In the genomic region with DNA sequence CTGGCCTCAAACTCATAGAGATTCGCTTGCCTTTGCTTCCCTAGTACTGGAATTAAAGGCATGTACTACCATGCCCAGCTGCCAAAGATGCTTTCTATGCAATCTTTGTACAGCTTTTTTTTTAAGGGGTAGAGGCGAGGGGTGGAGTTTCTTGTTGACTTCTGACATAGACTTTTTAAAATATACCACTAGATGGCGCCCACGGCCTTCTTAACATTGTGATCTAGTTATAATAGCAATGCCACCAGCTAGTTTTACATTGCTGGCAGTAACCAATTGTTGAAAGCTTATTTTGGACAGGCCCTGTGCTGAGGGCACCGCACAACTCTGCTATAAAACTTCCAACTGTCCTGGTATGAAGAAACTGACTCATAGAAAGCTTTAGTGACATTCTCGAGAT, we compare ENCODE assay signal across 9 mouse cellular contexts. TPM values are rescaled to one million over a fixed set of nuclear protein-coding genes. Genes with fewer than 3 reads are reported as not detected.
DNase-seq lines count a peak whose midpoint lies in the region; ATAC-seq and TF ChIP-seq lines count a peak whose summit lies in the region.
"Had no signal": no experiment of that assay in that cellular context is flagged by ENCODE, and none has a peak within 500 bp of the region (broad histone marks: within the 10 kb centered on the region; RNA-seq: fewer than 3 reads in every experiment).

No protein-coding gene starts in this region.

- H3K36me3 ChIP-seq in hindbrain, embryonic 13.5 days, result peaks cover 4% of the 10 kb centered on the region; the same call in 1 of the 2 replicates
- no peaks in the 10 kb centered on the region for H3K36me3 ChIP-seq in midbrain, embryonic 15.5 days (replicated peaks)

- WGBS in hindbrain, embryonic 13.5 days, result 17% methylated on average over 6 of the region's 6 CpGs
- WGBS in midbrain, embryonic 15.5 days, result 20% methylated on average over 6 of the region's 6 CpGs

- H3K4me2 ChIP-seq in hindbrain, embryonic 13.5 days, result no peak overlapping the region
- H3K4me2 ChIP-seq in midbrain, embryonic 15.5 days, result no peak overlapping the region
- H3K4me2 ChIP-seq: heart, embryonic 15.5 days had no signal

- TF ChIP-seq CTCF in bone marrow macrophage, adult 2 months (IDR thresholded peaks at IDR 0.05; ENCODE audit: low read depth, low read length), result no peak
- TF ChIP-seq CTCF in embryonic fibroblast, embryonic 13.5 days (IDR thresholded peaks at IDR 0.05; ENCODE audit: borderline replicate concordance, insufficient read depth, low read length), result no peak
- peak; percentile 70 for TF ChIP-seq CTCF in left cerebral cortex, adult 2 months (IDR thresholded peaks at IDR 0.05)

- peak; percentile 51 to 69 for DNase-seq in right cerebral cortex, postnatal 10 days (ENCODE audit: low spot score in 2 of 2)
- DNase-seq in right cerebral cortex, postnatal 36 days (ENCODE audit: low spot score in 2 of 2), result no peak
- DNase-seq in left cerebral cortex, adult 2 months (ENCODE audit: extremely low spot score in 1 of 2, low spot score in 2 of 2), result peak in 1 of 2 experiments; percentile 36
- peak; percentile 82 for DNase-seq in thymus, postnatal 14 days

- H3K4me1 ChIP-seq in bone marrow macrophage, adult 2 months (ENCODE audit: control insufficient read depth, insufficient read depth, low read length), result peaks cover 14% of the 10 kb centered on the region
- H3K4me1 ChIP-seq in embryonic fibroblast, embryonic 13.5 days (ENCODE audit: control insufficient read depth, insufficient read depth, low read length), result no peaks in the 10 kb centered on the region
- H3K4me1 ChIP-seq in hindbrain, embryonic 13.5 days (replicated peaks), result no peaks in the 10 kb centered on the region
- no peaks in the 10 kb centered on the region for H3K4me1 ChIP-seq in midbrain, embryonic 15.5 days
- H3K4me1 ChIP-seq: heart, embryonic 15.5 days had no signal

- 0 out of 2 replicates have a peak overlapping the region, but pooled peaks have one; percentile 4 for H3K27ac ChIP-seq in bone marrow macrophage, adult 2 months (ENCODE audit: insufficient read depth, low read depth, low read length)
- H3K27ac ChIP-seq in embryonic fibroblast, embryonic 13.5 days (ENCODE audit: insufficient read depth, low read length), result peak overlapping the region; percentile 16; the same call in 1 of the 2 replicates
- H3K27ac ChIP-seq in hindbrain, embryonic 13.5 days, result no peak overlapping the region
- H3K27ac ChIP-seq in left cerebral cortex, adult 2 months, result no peak overlapping the region
- H3K27ac ChIP-seq in midbrain, embryonic 15.5 days, result no peak overlapping the region
- H3K27ac ChIP-seq: heart, embryonic 15.5 days had no signal

- H3K9me3 ChIP-seq in hindbrain, embryonic 13.5 days, result no peaks in the 10 kb centered on the region
- H3K9me3 ChIP-seq in midbrain, embryonic 15.5 days, result no peaks in the 10 kb centered on the region
- H3K9me3 ChIP-seq: heart, embryonic 15.5 days had no signal

- no peaks in the 10 kb centered on the region for H3K27me3 ChIP-seq in hindbrain, embryonic 13.5 days
- no peaks in the 10 kb centered on the region for H3K27me3 ChIP-seq in midbrain, embryonic 15.5 days (replicated peaks)
- H3K27me3 ChIP-seq: heart, embryonic 15.5 days had no signal

- intact Hi-C loops in left cerebral cortex, adult 2 months (cut with DNase I), result loop anchor here (2.0 to 10.0 kb wide), 6 partner anchors 41 to 862 kb away; no protein-coding TSS in a partner anchor

- TF ChIP-seq POLR2A in bone marrow macrophage, adult 2 months (IDR thresholded peaks at IDR 0.05; ENCODE audit: borderline replicate concordance, low read depth, low read length), result no peak
- no peak for TF ChIP-seq POLR2A in embryonic fibroblast, embryonic 13.5 days (IDR thresholded peaks at IDR 0.05; ENCODE audit: low read depth, low read length)

- no peak overlapping the region for H3K4me3 ChIP-seq in bone marrow macrophage, adult 2 months (ENCODE audit: insufficient read depth, low read length)
- no peak overlapping the region for H3K4me3 ChIP-seq in embryonic fibroblast, embryonic 13.5 days (ENCODE audit: insufficient read depth, low read length)
- H3K4me3 ChIP-seq in hindbrain, embryonic 13.5 days, result no peak overlapping the region
- H3K4me3 ChIP-seq in left cerebral cortex, adult 2 months, result no peak overlapping the region
- H3K4me3 ChIP-seq in midbrain, embryonic 15.5 days, result no peak overlapping the region
- H3K4me3 ChIP-seq: heart, embryonic 15.5 days had no signal

- H3K9ac ChIP-seq in hindbrain, embryonic 13.5 days, result no peak overlapping the region
- H3K9ac ChIP-seq in midbrain, embryonic 15.5 days, result no peak overlapping the region
- H3K9ac ChIP-seq: heart, embryonic 15.5 days had no signal

- peak; percentile 73; the same call in 1 of the 2 replicates for ATAC-seq in hindbrain, embryonic 13.5 days (ENCODE audit: low FRiP score)
- peak; percentile 75 for ATAC-seq in midbrain, embryonic 15.5 days (replicated peaks)

RNA-seq across cellular contexts. Expression of a gene that starts 11.3 kb away (rescaled TPM):
- 22.4 and 25.9 TPM in 2 replicates for polyA plus RNA-seq in bone marrow macrophage, adult 2 months (2012; ENCODE audit: insufficient read depth, insufficient read length, missing spikeins)
- 5,580 and 7,205 TPM in 2 replicates for polyA plus RNA-seq in embryonic fibroblast, embryonic 13.5 days (2011; ENCODE audit: insufficient read length, low read depth, missing spikeins)
- 19.5 and 30.0 TPM in 2 replicates for polyA plus RNA-seq in hindbrain, embryonic 13.5 days (2015; fragmentation: Nextera tagmentation; extraction: Ambion mirVana)
- total RNA-seq in left cerebral cortex, adult 2 months (2021), result 10 to 100 TPM; 11.2 to 16.5 TPM
- 12.0 and 13.4 TPM in 2 replicates for polyA plus RNA-seq in midbrain, embryonic 15.5 days (2015; fragmentation: Nextera tagmentation; extraction: Ambion mirVana)

RNA-seq across cellular contexts. Expression of a gene that starts 46.4 kb away (rescaled TPM):
- polyA plus RNA-seq in bone marrow macrophage, adult 2 months (2012; ENCODE audit: insufficient read depth, insufficient read length, missing spikeins), result 18.6 and 21.7 TPM in 2 replicates
- 27.9 and 32.2 TPM in 2 replicates for polyA plus RNA-seq in embryonic fibroblast, embryonic 13.5 days (2011; ENCODE audit: insufficient read length, low read depth, missing spikeins)
- polyA plus RNA-seq in hindbrain, embryonic 13.5 days (2015; fragmentation: Nextera tagmentation; extraction: Ambion mirVana), result 0.62 and 0.94 TPM in 2 replicates
- 1 to 10 TPM in 1 of 2 experiments, under 1 TPM in 1; 0.84 to 2.3 TPM for total RNA-seq in left cerebral cortex, adult 2 months (2021)
- 0.44 and 1.0 TPM in 2 replicates for polyA plus RNA-seq in midbrain, embryonic 15.5 days (2015; fragmentation: Nextera tagmentation; extraction: Ambion mirVana)

RNA-seq across cellular contexts. Expression of a gene that starts 52.0 kb away (rescaled TPM):
- 28.3 and 30.3 TPM in 2 replicates for polyA plus RNA-seq in bone marrow macrophage, adult 2 months (2012; ENCODE audit: insufficient read depth, insufficient read length, missing spikeins)
- polyA plus RNA-seq in embryonic fibroblast, embryonic 13.5 days (2011; ENCODE audit: insufficient read length, low read depth, missing spikeins), result 30.6 and 40.5 TPM in 2 replicates
- 9.9 and 10.5 TPM in 2 replicates for polyA plus RNA-seq in hindbrain, embryonic 13.5 days (2015; fragmentation: Nextera tagmentation; extraction: Ambion mirVana)
- 10 to 100 TPM; 18.5 to 21.6 TPM for total RNA-seq in left cerebral cortex, adult 2 months (2021)
- polyA plus RNA-seq in midbrain, embryonic 15.5 days (2015; fragmentation: Nextera tagmentation; extraction: Ambion mirVana), result 16.0 and 16.5 TPM in 2 replicates

Comparison
In these comparisons a context has a peak if more than half of its experiments do, and no peak if none do; other contexts are left out.
1. DNase-seq: peak in right cerebral cortex, postnatal 10 days (2 of 2) and thymus, postnatal 14 days (single experiment); none in right cerebral cortex, postnatal 36 days (0 of 2).
2. H3K27ac ChIP-seq: peak in bone marrow macrophage, adult 2 months (single experiment) and embryonic fibroblast, embryonic 13.5 days (single experiment); none in hindbrain, embryonic 13.5 days (single experiment), left cerebral cortex, adult 2 months (single experiment) and midbrain, embryonic 15.5 days (single experiment).
3. RNA of a gene that starts 11.3 kb away (polyA plus RNA-seq): 5,580 to 7,205 TPM in embryonic fibroblast, embryonic 13.5 days; 22.4 to 25.9 TPM in bone marrow macrophage, adult 2 months, 19.5 to 30.0 TPM in hindbrain, embryonic 13.5 days and 12.0 to 13.4 TPM in midbrain, embryonic 15.5 days; every median in the first group is over 100 times any median in the second.